Mouse (Mus musculus) activated CD4-positive, CD25-positive, alpha-beta regulatory T cell, adult 9 weeks (primary cell): ENCODE results near the gene Gm1553. TPM values are rescaled to one million over a fixed set of nuclear protein-coding genes. Genes with fewer than 3 reads are reported as not detected.

Experiments
- polyA plus RNA-seq: library from polyadenylated mRNA; unstranded; fragments of 100-300 nt; shearing (Covaris generic); gene quantifications from one replicate; pipeline ENCODE4 v1.2.1, GENCODE M21; 2017

Gm1553 gene
- polyA plus RNA-seq: not detected

GRCm38 (mm10) chr10:82492518-82492917, at the start of gene Gm1553:
Gene Gm1553, minus strand, starts transcription at chr10:82492618.

Other genes with a start within 250 kb of the Gm1553 start
- gene 4932415D10Rik, start 176.0 kb downstream of the Gm1553 start, polyA plus RNA-seq: not detected
- 12.2 TPM for gene Gm4924, start 138.4 kb downstream of the Gm1553 start, polyA plus RNA-seq
- gene 1190007I07Rik, start 130.6 kb upstream of the Gm1553 start, polyA plus RNA-seq: 47.5 TPM
- gene Tdg, start 137.2 kb upstream of the Gm1553 start, polyA plus RNA-seq: 29.7 TPM
- 0.86 TPM for gene Glt8d2, start 198.0 kb upstream of the Gm1553 start, polyA plus RNA-seq
- 38.5 TPM for gene Hcfc2, start 203.5 kb upstream of the Gm1553 start, polyA plus RNA-seq